Mouse (Mus musculus) megakaryocyte, embryonic 14.5 days (primary cell): ENCODE results near the gene Vmn1r225.

ENCODE experiments used
- FLI1 ChIP-seq: IDR thresholded peaks from 2 replicates; pipeline ENCODE4 v1.6.1; 2012; ENCODE audit warnings: low read length, inconsistent platforms, mixed read lengths
- GATA1 ChIP-seq: IDR thresholded peaks from 3 replicates; pipeline ENCODE4 v1.6.1; 2012; ENCODE audit warnings: mixed read lengths, low read length, inconsistent platforms, borderline replicate concordance

DNA sequence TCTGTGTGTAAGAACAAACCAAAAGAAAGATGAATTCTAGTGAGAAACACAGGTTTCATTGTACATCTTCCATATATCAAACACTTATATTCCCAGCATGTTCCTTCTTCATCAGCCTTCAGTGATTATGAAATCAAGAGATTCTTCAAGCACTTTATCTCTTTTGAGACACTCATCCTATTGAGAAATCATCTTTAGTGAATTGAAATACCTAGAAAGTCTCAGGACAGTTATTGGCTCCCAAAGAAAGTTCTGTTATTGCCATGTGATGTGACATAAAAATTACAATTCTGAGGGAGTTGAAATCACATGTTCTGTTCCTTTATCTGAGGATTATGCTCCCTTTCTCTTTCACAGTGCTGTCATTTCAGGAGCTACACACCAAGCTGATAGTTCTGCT is at the start of gene Vmn1r225:
- TF ChIP-seq GATA1 (no peak), FLI1 (no peak)
